Mouse (Mus musculus) forelimb bud, embryonic 11.5 days (tissue): ENCODE results near the gene Anks1.
A peak's percentile ranks its signal among the peaks of the same experiment; 100 is the strongest.

Source experiments
- DNase-seq: peaks from one replicate; pipeline ENCODE4 v3.0.0-alpha.2; 2012; ENCODE audit warnings: low read depth, low spot score

Anks1 gene

DNA sequence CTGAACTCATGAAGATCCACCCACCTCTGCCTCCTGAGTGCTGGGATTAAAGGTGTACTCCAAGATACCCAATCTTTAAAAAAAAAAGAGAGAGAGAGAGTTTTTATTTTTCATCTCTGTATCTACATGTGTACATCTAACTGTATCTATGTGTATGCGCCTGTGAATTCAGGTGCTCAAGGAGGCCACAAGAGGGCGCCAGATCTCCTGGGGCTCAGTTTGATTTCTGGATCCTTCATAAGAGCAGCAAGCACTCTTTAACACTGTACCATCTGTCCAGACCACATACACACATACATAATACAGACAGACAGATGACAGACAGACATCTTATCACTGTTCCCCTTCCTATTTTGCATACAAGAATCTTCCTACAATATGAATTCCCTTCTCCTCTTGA, 183.2 kb downstream of the Anks1 start:
- no peak for DNase-seq

DNA sequence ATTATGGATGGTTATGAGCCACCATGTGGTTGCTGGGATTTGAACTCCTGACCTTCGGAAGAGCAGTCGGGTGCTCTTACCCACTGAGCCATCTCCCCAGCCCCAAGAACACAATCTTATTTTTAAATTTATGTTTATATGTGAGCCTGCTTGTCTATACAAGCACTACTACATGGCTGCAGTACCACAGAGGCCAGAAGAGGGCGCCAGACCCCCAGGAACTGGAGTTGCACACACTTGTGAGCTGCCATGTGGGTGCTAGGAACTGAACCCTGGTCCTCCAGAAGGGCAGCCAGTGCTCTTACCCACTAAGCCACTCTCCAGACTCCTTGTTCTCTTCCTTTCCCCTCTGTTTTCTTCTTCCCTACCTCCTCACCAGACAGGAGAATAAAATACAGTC, 184.7 kb downstream of the Anks1 start:
- DNase-seq, result no peak

DNA sequence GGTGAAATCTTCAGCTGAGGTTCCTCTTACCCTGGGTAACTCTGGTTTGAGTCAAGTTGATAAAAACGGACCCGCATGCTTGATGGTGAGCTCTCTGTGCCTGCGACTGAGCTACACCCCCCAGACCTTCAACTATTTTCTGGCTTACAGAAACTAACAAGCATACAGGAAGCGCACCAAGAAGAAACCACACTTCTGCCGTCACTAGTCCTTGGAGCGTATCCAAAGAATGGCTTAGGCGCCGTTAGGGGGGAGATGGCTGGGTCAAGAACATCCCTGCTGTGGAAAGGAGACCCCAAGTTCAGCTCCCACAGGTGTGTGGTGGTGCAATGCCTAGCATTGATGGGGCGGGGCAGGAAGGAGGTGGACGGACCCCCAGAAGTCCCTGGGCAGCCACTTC, 187.3 kb downstream of the Anks1 start:
- DNase-seq, result no peak

DNA sequence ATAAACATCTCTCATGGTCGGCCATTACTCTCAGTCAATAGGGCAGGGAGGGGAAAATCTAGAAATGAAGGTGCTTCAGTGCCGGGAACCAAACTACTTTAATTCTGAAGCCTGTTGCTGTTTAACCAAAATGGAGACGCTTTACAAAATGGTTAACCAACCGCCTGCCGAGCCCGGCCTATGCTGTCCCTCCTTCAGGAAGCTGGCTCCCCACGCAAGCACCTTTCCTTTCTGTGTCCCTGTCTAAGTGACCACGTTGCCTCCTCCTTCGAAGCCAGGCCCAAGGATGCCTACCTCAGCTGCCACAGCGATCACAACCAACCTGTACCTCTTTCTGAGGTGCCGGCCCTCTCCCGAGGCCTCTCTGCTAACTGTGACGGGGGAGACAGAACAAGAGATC, 188.2 kb downstream of the Anks1 start:
- DNase-seq, result no peak

DNA sequence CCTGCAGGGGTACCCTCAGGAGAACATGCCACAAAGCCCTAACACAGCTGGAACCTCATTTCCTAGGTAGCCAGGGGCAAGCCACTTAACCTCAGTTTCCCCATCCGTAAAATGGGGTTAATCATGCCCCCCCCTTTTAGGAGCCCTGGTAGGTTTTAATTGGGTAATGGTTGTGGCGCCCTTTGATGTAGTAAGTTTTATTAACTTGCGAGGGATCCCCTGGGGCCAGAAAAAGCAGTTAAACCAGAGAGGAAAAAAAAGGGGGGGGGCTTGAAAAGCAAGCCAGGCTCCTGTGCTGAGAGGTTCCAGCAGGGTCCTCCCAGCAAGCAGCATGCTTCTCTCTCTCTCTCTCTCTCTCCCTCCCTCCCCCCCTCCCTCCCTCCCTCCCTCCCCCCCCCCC, 190.0 kb downstream of the Anks1 start:
- peak; percentile 72 for DNase-seq

DNA sequence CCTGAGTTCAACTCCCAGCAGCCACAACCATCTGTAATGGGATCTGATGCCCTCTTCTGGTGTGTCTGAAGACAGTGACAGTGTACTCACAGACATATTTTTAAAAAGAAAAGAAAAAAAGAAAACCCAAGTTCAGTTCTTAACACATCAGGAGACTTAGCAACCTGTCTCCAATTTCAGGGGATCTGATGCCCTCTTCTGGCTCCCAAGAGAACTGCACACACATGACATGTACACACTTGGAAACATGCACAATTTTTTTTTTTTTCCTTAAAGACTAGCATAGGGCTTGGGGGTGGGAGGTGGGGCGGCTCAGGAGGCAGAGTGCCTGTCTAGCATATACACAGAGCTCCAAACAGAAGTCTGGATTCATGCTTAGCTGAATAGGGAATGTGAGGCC, 191.6 kb downstream of the Anks1 start:
- no peak for DNase-seq

DNA sequence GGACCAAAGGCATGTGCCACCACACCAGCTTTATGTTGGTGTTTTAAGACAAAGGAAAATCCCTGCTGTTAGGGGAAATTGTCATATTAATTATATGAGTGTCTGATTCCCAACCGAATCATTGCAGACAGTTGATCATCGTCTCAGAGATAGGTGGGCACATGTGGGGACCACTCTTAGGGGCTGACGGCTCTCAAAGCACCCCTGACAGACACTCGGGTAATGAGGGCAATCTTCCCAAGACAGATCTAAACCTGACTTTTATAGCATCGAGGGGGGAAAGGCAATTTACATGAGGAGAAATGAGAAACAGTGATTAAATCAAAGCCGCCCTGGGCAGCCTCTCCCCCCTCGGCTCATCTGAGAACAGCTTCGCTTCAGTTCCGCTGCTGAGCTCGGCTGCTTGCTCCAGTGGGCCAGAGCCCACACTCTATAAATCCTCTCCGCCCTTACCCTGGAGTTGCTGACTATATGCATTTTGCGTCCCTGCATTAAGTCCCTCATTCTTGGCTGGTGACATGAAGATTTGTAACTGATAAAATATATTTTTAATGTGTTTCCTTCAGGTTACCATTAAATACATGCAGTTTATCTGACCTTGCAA, 192.3 kb downstream of the Anks1 start:
- DNase-seq, result peak; percentile 73

DNA sequence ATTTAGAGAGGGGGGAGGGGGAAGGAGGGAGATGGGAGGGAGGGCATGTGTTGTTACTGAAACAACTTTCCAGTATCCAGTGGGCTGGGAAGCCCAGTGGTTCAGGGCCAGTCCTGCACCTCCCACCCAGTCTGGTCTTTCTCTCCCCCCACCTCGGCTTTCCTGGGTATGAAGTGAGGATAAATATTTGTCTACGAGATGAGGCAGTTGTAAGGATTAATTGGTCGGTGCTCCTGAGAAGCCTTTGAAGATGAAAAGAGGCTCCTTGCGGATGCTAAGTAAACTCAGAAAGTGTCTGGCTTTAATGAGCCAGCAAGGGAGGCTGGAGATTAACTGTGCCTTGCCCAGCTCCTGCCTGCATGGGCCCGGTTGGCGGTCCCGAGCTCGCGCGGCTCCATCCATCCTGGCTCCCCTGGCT, 192.8 kb downstream of the Anks1 start:
- peak; percentile 57 for DNase-seq

DNA sequence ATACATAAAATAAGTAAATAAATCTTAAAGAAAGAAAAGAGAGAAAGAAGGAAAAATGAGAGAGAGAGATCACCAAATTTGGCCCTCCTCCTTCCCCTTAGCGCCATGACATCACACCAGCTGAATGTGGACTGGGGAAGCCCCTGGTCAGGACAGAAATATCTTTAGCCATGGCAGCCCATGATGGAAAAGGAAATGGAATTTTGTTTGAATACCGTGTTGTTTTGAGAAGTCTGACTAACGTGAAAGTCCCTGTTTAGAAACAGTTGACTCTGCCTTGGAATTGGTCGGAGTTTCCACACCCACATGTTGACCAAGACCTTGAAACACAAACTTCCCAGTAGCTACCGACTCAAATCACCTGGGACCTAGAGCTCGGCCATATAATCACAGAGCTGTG, 195.3 kb downstream of the Anks1 start:
- DNase-seq, result no peak

DNA sequence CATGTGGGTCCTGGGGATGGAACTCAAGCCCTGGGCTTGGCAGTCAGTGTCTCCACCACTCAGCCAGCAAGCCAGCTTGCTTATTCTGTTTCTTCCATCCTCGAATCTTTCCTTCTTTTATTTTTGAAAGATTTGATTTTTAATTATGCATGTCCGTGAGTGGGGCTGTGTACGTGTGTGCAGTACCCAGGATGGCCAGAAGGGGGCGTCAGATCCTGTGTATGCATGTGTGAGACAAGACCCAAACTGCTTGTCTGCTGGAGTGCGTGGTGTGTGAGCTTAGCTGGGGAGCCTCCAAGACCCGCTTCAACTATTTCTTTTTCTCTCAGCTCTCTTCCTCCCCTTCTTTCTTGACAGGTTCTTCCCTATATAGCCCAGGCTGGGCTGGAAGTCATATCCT, 197.2 kb downstream of the Anks1 start:
- DNase-seq, result no peak

DNA sequence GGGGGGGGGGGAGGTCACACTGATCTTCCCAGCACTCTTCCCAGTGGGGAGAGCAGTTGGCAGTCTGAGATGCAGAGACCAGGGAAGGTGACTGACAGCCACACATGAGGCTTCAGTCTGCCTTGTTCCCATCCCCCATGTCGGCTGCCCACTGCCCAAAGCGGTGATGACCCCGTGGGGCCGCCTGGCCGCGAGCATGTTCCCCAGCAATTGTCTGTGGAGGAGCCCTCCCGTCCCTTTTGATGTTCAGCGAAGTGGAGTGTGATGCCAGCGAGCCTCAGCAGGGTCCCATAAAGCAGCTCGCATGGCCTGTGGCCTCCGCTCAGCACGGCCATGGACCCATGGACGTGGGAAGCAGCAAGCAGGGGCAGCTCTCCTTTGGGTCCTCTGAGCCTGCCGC, 198.2 kb downstream of the Anks1 start:
- DNase-seq, result no peak

DNA sequence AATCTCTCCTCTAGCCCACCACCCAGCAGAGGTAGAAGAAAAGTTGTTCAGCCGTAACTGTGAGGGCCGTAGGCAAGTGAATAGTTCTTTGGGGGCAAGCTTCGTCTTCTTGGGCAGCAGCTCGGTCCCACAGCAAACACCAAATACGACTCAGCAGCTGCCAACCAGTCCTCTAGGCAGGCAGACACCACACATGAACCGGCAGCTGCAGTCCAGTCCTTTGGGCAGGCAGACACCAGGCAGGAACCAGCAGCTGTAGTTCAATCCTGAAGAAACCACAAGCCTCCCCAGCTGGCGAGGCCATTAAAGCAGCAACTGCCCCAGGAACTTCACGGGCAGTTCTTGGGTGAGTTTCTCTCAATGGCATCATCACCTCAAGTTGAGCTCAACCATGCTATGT, 203.2 kb downstream of the Anks1 start:
- DNase-seq, result no peak
